Mouse (Mus musculus): ENCODE measurements around the gene Rora.

Rora gene

GRCm38 (mm10) chr9:69006666-69007065, 353.1 kb downstream of the Rora start:
- no peak for DNase-seq (ENCODE audit: low read depth, low spot score)

DNA sequence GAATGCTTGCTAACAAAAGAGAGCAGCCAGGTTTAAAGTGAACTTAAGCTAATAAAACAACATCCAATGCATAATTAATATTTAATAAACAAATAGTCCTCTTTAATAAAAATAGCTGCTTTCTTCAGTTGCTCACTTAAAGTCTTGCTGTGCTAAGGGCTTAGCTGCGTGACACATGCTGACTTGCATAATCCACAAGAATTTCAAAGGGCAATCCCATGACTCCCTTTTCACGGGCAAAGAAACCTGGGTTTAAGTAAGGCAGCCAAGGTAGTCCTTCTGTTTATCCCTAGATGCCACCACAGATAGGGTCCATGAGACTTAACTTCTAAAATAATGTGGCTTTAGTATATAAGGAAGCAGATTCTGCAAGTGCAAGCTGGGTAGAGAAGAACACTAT, 355.1 kb downstream of the Rora start:
- DNase-seq (ENCODE audit: low read depth, low spot score): no peak

GRCm38 (mm10) chr9:69010886-69011285, 357.3 kb downstream of the Rora start:
- DNase-seq (ENCODE audit: low read depth, low spot score): no peak

DNA sequence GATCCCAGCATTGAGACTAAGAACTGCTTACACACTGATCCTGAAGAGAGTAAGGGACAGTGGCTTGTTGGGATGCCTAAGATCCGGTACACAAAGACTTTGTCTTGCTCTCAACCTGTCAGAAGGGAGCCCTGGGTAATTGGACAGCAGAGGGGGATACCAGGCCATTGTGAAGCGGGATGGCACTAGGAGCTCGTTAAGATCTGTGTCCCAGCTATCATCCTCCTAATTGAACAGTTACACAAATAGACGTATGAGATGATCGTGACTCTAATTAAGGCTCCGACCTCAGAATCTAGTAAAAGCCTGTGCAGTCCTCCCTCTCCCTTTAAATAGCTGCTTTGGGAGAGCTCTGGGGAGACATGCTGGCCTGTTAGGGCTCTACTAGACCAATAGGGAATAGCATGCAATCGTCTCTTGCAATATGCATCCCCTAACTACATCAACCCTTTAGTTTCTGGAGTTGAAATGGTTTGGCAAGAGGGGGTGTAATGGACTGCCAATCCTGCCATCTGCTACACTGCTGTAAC, 359.7 kb downstream of the Rora start:
- DNase-seq (ENCODE audit: low read depth, low spot score): no peak

- no peak for DNase-seq (ENCODE audit: low read depth, low spot score)
Observed at GRCm38 (mm10) chr9:69014203-69014602, 360.6 kb downstream of the Rora start.

DNA sequence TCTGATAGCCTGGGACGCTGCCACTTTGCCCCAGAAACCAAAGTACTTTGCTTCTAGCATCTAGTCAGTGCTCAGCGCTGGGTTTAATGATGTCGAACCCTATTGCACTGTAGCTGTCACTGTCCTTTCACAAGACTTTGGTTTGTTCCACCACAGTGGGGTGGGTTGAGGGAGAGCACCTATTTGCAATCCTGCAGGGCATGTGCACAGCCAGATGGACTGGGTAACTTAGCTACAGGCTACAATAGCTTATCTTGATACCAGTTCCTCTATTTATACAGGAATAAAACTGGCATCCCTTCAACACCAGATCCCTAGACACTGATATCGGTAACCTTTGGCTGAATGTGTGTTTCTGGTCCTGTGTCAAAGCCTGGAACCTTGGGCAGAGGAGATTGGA, 366.8 kb downstream of the Rora start:
- no peak for DNase-seq (ENCODE audit: low read depth, low spot score)

DNA sequence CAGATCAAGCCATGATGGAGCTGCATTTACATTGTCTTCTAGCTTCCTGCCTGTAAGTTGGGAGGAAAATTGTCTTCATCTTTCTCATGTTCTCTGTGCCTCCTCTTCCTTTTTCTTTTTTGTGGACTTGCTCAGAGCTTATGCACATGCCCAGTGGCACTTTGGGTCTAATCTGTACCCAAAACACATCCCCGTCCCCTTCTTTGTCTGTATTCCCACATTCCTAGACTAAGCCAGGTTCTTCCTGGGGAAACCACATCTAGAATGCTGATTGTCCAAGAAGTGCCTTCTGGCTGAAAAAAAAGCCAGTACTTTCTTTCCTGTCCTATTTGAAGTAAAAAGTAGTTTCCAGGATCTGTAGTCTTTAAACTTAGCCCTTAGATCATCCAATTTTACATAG, 367.9 kb downstream of the Rora start:
- DNase-seq (ENCODE audit: low read depth, low spot score): no peak

GRCm38 (mm10) chr9:69023314-69023713, 369.7 kb downstream of the Rora start:
- DNase-seq (ENCODE audit: low read depth, low spot score): no peak

GRCm38 (mm10) chr9:69028177-69028576, 374.6 kb downstream of the Rora start:
- no peak for DNase-seq (ENCODE audit: low read depth, low spot score)

- no peak for DNase-seq (ENCODE audit: low read depth, low spot score)
Observed at GRCm38 (mm10) chr9:69034301-69034871, 380.8 kb downstream of the Rora start.

GRCm38 (mm10) chr9:69035456-69035855, 381.9 kb downstream of the Rora start:
- DNase-seq (ENCODE audit: low read depth, low spot score): no peak

DNA sequence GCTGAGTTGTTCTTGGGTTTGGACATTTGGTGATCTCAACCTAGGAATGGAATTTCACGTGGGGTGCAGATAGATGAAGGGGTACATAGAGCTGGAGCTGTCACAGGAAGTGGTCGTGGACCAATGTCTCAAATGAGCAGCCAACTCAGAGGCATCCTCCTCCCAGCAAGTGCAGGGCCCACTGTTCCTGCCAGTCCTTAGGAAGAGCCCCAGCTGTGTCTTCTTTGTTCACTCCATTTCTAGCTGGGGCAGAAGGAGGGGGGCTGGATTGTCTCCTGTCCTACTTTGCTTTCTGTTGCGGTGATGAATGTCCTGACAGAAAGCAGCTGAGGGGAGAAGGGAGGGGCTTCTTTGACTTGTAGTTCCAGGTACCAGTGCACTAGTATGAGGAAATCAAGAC, 382.7 kb downstream of the Rora start:
- DNase-seq (ENCODE audit: low read depth, low spot score): no peak

GRCm38 (mm10) chr9:69043920-69044613, 390.5 kb downstream of the Rora start:
- DNase-seq (ENCODE audit: low read depth, low spot score): no peak

- DNase-seq (ENCODE audit: low read depth, low spot score): no peak
Observed at GRCm38 (mm10) chr9:69044614-69045133, 391.1 kb downstream of the Rora start.

- no peak for DNase-seq (ENCODE audit: low read depth, low spot score)
Observed at GRCm38 (mm10) chr9:69045908-69046307, 392.3 kb downstream of the Rora start.

- no peak for DNase-seq (ENCODE audit: low read depth, low spot score)
Observed at GRCm38 (mm10) chr9:69050856-69051255, 397.3 kb downstream of the Rora start.

- DNase-seq (ENCODE audit: low read depth, low spot score): no peak
Observed at GRCm38 (mm10) chr9:69051890-69052289, 398.3 kb downstream of the Rora start.

GRCm38 (mm10) chr9:69055302-69055701, 401.7 kb downstream of the Rora start:
- DNase-seq (ENCODE audit: low read depth, low spot score): no peak

- DNase-seq (ENCODE audit: low read depth, low spot score): peak; percentile 29
Observed at GRCm38 (mm10) chr9:69071203-69071867, 417.7 kb downstream of the Rora start.

DNA sequence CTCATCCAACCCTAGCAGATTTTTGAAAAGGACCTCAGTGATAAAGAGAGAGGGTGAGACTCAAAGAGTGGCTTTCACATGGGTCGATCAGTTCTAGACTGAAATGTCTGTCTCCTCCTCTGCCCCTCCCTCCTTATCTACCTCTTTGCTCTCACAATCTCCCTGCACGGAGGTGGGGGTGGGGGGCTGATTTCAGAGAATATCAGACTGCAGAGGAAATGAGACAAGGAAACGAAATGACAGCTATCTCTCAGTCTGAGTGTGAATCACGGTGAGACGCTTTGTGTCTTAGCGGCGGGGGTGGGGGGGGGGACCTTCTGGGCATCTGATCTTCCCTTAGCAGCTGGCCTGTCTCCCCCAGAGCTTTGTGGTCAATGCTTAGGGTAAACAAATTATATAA, 419.7 kb downstream of the Rora start:
- DNase-seq (ENCODE audit: low read depth, low spot score): no peak

DNA sequence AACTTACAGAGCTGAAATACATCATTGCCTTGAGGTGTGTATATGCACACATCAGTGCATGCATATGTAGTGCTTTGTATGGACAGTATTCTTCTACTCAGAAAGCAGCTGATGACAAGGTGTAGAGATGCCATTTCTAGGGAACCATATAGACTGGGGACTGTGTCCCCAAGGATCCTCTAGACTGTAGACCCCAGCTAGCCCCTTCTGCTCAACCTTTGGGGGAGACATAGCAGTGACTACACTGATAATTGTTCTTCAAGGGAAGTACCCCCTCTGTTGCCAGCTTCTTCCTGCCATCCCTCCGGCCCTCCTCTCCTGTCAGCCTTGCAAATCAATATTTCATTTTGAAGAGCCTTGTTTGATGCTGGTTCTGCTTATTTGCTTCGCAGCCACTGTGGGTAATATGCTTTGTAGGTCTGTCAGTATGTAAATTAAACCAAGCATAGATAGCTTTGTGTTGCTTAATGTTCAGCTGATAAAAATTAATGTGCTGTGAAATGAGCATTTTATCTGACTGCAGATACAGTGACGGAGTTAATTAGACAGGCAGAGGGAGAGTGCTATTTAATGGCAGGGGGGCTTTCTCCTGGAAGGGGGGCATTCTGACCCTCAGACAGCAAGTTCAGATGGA, 430.6 kb downstream of the Rora start:
- no peak for DNase-seq (ENCODE audit: low read depth, low spot score)

Measured in forelimb bud, embryonic 11.5 days (tissue).